Mouse (Mus musculus) intestine, embryonic 14.5 days (tissue): ENCODE data around the gene Kcnh1. TPM values are rescaled to one million over a fixed set of nuclear protein-coding genes. Genes with fewer than 3 reads are reported as not detected.
A peak's percentile ranks its signal among the peaks of the same experiment; 100 is the strongest.

ENCODE experiments used
- ATAC-seq: fragments of 200-750 bp; cut with Nextera tagmentation; replicated peaks from 2 replicates; pipeline ENCODE4 v1.8.0; 2017; ENCODE audit warnings: low read depth, moderate number of reproducible peaks, moderate TSS enrichment, moderate library complexity; ENCODE audit not compliant: low FRiP score, low TSS enrichment
- DNase-seq: peaks from one replicate; pipeline ENCODE4 v3.0.0-alpha.2; 2018; ENCODE audit warnings: low spot score
- H3K27ac ChIP-seq: fragments of 300-500 bp; sonication (generic); 2 replicates; pipeline ENCODE4 v1.5.1; 2014; ENCODE audit warnings: low read depth, mild to moderate bottlenecking, control low read depth
- H3K27me3 ChIP-seq: fragments of 300-500 bp; sonication (generic); replicated peaks from 2 replicates; pipeline ENCODE4 v1.6.1; 2014; ENCODE audit warnings: low read length, control low read depth; ENCODE audit not compliant: control insufficient read depth, insufficient read depth
- H3K36me3 ChIP-seq: fragments of 300-500 bp; sonication (generic); 2 replicates; pipeline ENCODE4 v1.6.1; 2014; ENCODE audit warnings: low read length, control low read depth; ENCODE audit not compliant: control insufficient read depth, insufficient read depth
- H3K4me1 ChIP-seq: fragments of 300-500 bp; sonication (generic); replicated peaks from 2 replicates; pipeline ENCODE4 v1.6.1; 2014; ENCODE audit warnings: low read length, control low read depth, mixed read lengths; ENCODE audit not compliant: control insufficient read depth, insufficient read depth
- H3K4me2 ChIP-seq: fragments of 300-500 bp; sonication (generic); 2 replicates; pipeline ENCODE4 v1.6.1; 2014; ENCODE audit warnings: low read length
- H3K4me3 ChIP-seq: fragments of 300-500 bp; sonication (generic); 2 replicates; pipeline ENCODE4 v1.5.1; 2014; ENCODE audit warnings: low read depth, low read length, control low read depth, mixed read lengths
- H3K9ac ChIP-seq: fragments of 300-500 bp; sonication (generic); 2 replicates; pipeline ENCODE4 v1.6.1; 2014; ENCODE audit warnings: mild to moderate bottlenecking, low read length
- H3K9me3 ChIP-seq: fragments of 300-500 bp; sonication (generic); 2 replicates; pipeline ENCODE4 v1.6.1; 2016; ENCODE audit warnings: low read length, control low read depth; ENCODE audit not compliant: control insufficient read depth
- WGBS: fragments of 180-500 bp; shearing (Covaris S2); extraction: QIAGEN DNeasy Blood & Tissue Kit; methylation state at CpG from one replicate; pipeline ENCODE4 v1.1.7; 2014; 5-methylcytosine and 5-hydroxymethylcytosine counted together
- polyA plus RNA-seq: library from polyadenylated mRNA; unstranded; fragments of >200 nt; fragmentation: Nextera tagmentation; extraction: Ambion mirVana; gene quantifications from 2 replicates; pipeline ENCODE4 v1.2.1, GENCODE M21; 2014

Gene Kcnh1
- polyA plus RNA-seq, 1 experiment from 2014 or later = 0.85 TPM

GRCm38 (mm10) chr1:192277801-192278385 is 87.3 kb downstream of the Kcnh1 start:
- H3K36me3 ChIP-seq = no peaks in the 10 kb centered on the region
- no peaks in the 10 kb centered on the region for H3K4me1 ChIP-seq
- no peak for ATAC-seq
- no peak overlapping the region for H3K27ac ChIP-seq
- H3K27me3 ChIP-seq = no peaks in the 10 kb centered on the region
- no peak overlapping the region for H3K4me2 ChIP-seq
- no peak overlapping the region for H3K9ac ChIP-seq
- DNase-seq = no peak
- H3K4me3 ChIP-seq = no peak overlapping the region
- 82% methylated on average over 5 of the region's 5 CpGs for WGBS
- H3K9me3 ChIP-seq = no peaks in the 10 kb centered on the region

GRCm38 (mm10) chr1:192284340-192284739 is 93.8 kb downstream of the Kcnh1 start:
- DNase-seq (no peak), ATAC-seq (no peak)
- Histone ChIP-seq H3K4me2 (no peak overlapping the region), H3K4me1 (no peaks in the 10 kb centered on the region), H3K4me3 (no peak overlapping the region), H3K27ac (no peak overlapping the region), H3K9ac (no peak overlapping the region), H3K36me3 (no peaks in the 10 kb centered on the region), H3K27me3 (no peaks in the 10 kb centered on the region), H3K9me3 (no peaks in the 10 kb centered on the region)
- 77% methylated on average over 3 of the region's 3 CpGs for WGBS

- no peak overlapping the region for H3K9ac ChIP-seq
- no peaks in the 10 kb centered on the region for H3K36me3 ChIP-seq
- WGBS = 74% methylated on average over 3 of the region's 3 CpGs
- no peaks in the 10 kb centered on the region for H3K27me3 ChIP-seq
- ATAC-seq (no peak), DNase-seq (no peak)
- H3K4me2 ChIP-seq = no peak overlapping the region
- H3K9me3 ChIP-seq = no peaks in the 10 kb centered on the region
- no peak overlapping the region for H3K4me3 ChIP-seq
- H3K4me1 ChIP-seq = no peaks in the 10 kb centered on the region
- H3K27ac ChIP-seq = no peak overlapping the region
These were observed 94.4 kb downstream of the Kcnh1 start for GRCm38 (mm10) chr1:192284950-192285349.

- no peak overlapping the region for H3K27ac ChIP-seq
- no peaks in the 10 kb centered on the region for H3K36me3 ChIP-seq
- no peaks in the 10 kb centered on the region for H3K4me1 ChIP-seq
- WGBS = 88% methylated on average over 8 of the region's 8 CpGs
- no peak overlapping the region for H3K9ac ChIP-seq
- DNase-seq (no peak), ATAC-seq (no peak)
- H3K27me3 ChIP-seq = no peaks in the 10 kb centered on the region
- H3K9me3 ChIP-seq = no peaks in the 10 kb centered on the region
- H3K4me2 ChIP-seq = no peak overlapping the region
- H3K4me3 ChIP-seq = no peak overlapping the region
These were observed 97.9 kb downstream of the Kcnh1 start for GRCm38 (mm10) chr1:192288456-192288855.

- DNase-seq = no peak
- no peaks in the 10 kb centered on the region for H3K36me3 ChIP-seq
- no peaks in the 10 kb centered on the region for H3K27me3 ChIP-seq
- no peaks in the 10 kb centered on the region for H3K4me1 ChIP-seq
- H3K27ac ChIP-seq = no peak overlapping the region
- no peak overlapping the region for H3K4me3 ChIP-seq
- no peaks in the 10 kb centered on the region for H3K9me3 ChIP-seq
- H3K4me2 ChIP-seq = no peak overlapping the region
- WGBS = 50% methylated on average over 3 of the region's 3 CpGs
- H3K9ac ChIP-seq = no peak overlapping the region
- no peak for ATAC-seq
These were observed 100.7 kb downstream of the Kcnh1 start for GRCm38 (mm10) chr1:192291286-192291685.

GRCm38 (mm10) chr1:192293391-192293790 is 102.8 kb downstream of the Kcnh1 start:
- no peak overlapping the region for H3K27ac ChIP-seq
- WGBS = 30% methylated on average over 4 of the region's 4 CpGs
- H3K4me2 ChIP-seq = no peak overlapping the region
- H3K4me1 ChIP-seq = no peaks in the 10 kb centered on the region
- no peak for DNase-seq
- no peaks in the 10 kb centered on the region for H3K9me3 ChIP-seq
- H3K4me3 ChIP-seq = no peak overlapping the region
- no peaks in the 10 kb centered on the region for H3K27me3 ChIP-seq
- H3K36me3 ChIP-seq = no peaks in the 10 kb centered on the region
- ATAC-seq = peak; percentile 63
- no peak overlapping the region for H3K9ac ChIP-seq

GRCm38 (mm10) chr1:192293921-192294320 is 103.3 kb downstream of the Kcnh1 start:
- Histone ChIP-seq H3K27me3 (no peaks in the 10 kb centered on the region), H3K9ac (no peak overlapping the region), H3K4me2 (no peak overlapping the region), H3K36me3 (no peaks in the 10 kb centered on the region), H3K4me1 (no peaks in the 10 kb centered on the region), H3K4me3 (no peak overlapping the region), H3K27ac (no peak overlapping the region), H3K9me3 (no peaks in the 10 kb centered on the region)
- no peak for DNase-seq
- WGBS = 85% methylated on average over 3 of the region's 3 CpGs
- no peak for ATAC-seq

- 80% methylated on average over 11 of the region's 11 CpGs for WGBS
- ATAC-seq = no peak
- H3K9ac ChIP-seq = no peak overlapping the region
- H3K4me3 ChIP-seq = no peak overlapping the region
- H3K27me3 ChIP-seq = no peaks in the 10 kb centered on the region
- DNase-seq = no peak
- H3K9me3 ChIP-seq = no peaks in the 10 kb centered on the region
- no peaks in the 10 kb centered on the region for H3K36me3 ChIP-seq
- no peak overlapping the region for H3K4me2 ChIP-seq
- H3K4me1 ChIP-seq = peaks cover 6% of the 10 kb centered on the region; the same call in 1 of the 2 replicates
- no peak overlapping the region for H3K27ac ChIP-seq
These were observed 104.8 kb downstream of the Kcnh1 start for GRCm38 (mm10) chr1:192295243-192295860.

GRCm38 (mm10) chr1:192295902-192296301 is 105.3 kb downstream of the Kcnh1 start:
- Histone ChIP-seq H3K27me3 (no peaks in the 10 kb centered on the region), H3K4me3 (no peak overlapping the region), H3K9me3 (no peaks in the 10 kb centered on the region), H3K9ac (no peak overlapping the region), H3K4me2 (no peak overlapping the region), H3K4me1 (peaks cover 6% of the 10 kb centered on the region; the same call in 1 of the 2 replicates), H3K36me3 (no peaks in the 10 kb centered on the region), H3K27ac (no peak overlapping the region)
- no peak for DNase-seq
- ATAC-seq = no peak
